Mouse (Mus musculus): ENCODE measurements around the gene Dctn3. TPM values are rescaled to one million over a fixed set of nuclear protein-coding genes. Genes with fewer than 3 reads are reported as not detected.

Dctn3 gene
- total and polyA plus RNA-seq, 2 experiments: 40.2 to 44.5 TPM

GRCm38 (mm10) chr4:41682789-41683188 is 40.2 kb downstream of the Dctn3 start:
- H3K27me3 ChIP-seq (ENCODE audit: control insufficient read depth, insufficient read depth, low read length): peaks cover 3% of the 10 kb centered on the region; the same call in 1 of the 2 replicates
- TF ChIP-seq POLR2A (IDR thresholded peaks at IDR 0.05; ENCODE audit: extremely low read depth, insufficient read depth, low read length) (no peak), CTCF (IDR thresholded peaks at IDR 0.05; ENCODE audit: low read depth, low read length) (no peak)
- H3K4me3 ChIP-seq (ENCODE audit: insufficient read depth, low read depth, low read length): no peak overlapping the region
- H3K27ac ChIP-seq (replicated peaks; ENCODE audit: insufficient read depth, low read depth, low read length): no peak overlapping the region
- DNase-seq (ENCODE audit: extremely low read depth, low read depth, low spot score): no peak
- no peak overlapping the region for H3K9ac ChIP-seq (ENCODE audit: low read depth, low read length)
- H3K36me3 ChIP-seq (ENCODE audit: control insufficient read depth, insufficient read depth, low read length): no peaks in the 10 kb centered on the region
- H3K4me1 ChIP-seq (ENCODE audit: control insufficient read depth, insufficient read depth, low read length): no peaks in the 10 kb centered on the region
- H3K79me2 ChIP-seq (ENCODE audit: control insufficient read depth, insufficient read depth, low read length): no peaks in the 10 kb centered on the region
- WGBS: 56% methylated on average over 6 of the region's 6 CpGs

GRCm38 (mm10) chr4:41681947-41682346 is 41.0 kb downstream of the Dctn3 start:
- Histone ChIP-seq H3K4me1 (ENCODE audit: control insufficient read depth, insufficient read depth, low read length) (no peaks in the 10 kb centered on the region), H3K79me2 (ENCODE audit: control insufficient read depth, insufficient read depth, low read length) (no peaks in the 10 kb centered on the region), H3K36me3 (ENCODE audit: control insufficient read depth, insufficient read depth, low read length) (no peaks in the 10 kb centered on the region), H3K27ac (replicated peaks; ENCODE audit: insufficient read depth, low read depth, low read length) (no peak overlapping the region), H3K27me3 (ENCODE audit: control insufficient read depth, insufficient read depth, low read length) (peaks cover 3% of the 10 kb centered on the region; the same call in 1 of the 2 replicates), H3K4me3 (ENCODE audit: insufficient read depth, low read depth, low read length) (no peak overlapping the region), H3K9ac (ENCODE audit: low read depth, low read length) (no peak overlapping the region)
- TF ChIP-seq CTCF (IDR thresholded peaks at IDR 0.05; ENCODE audit: low read depth, low read length) (no peak), POLR2A (IDR thresholded peaks at IDR 0.05; ENCODE audit: extremely low read depth, insufficient read depth, low read length) (no peak)
- no peak for DNase-seq (ENCODE audit: extremely low read depth, low read depth, low spot score)
- WGBS: 84% methylated on average over 10 of the region's 10 CpGs

- H3K4me3 ChIP-seq (ENCODE audit: insufficient read depth, low read depth, low read length): no peak overlapping the region
- no peak for TF ChIP-seq POLR2A (IDR thresholded peaks at IDR 0.05; ENCODE audit: extremely low read depth, insufficient read depth, low read length)
- no peak for TF ChIP-seq CTCF (IDR thresholded peaks at IDR 0.05; ENCODE audit: low read depth, low read length)
- H3K36me3 ChIP-seq (ENCODE audit: control insufficient read depth, insufficient read depth, low read length): no peaks in the 10 kb centered on the region
- peaks cover 3% of the 10 kb centered on the region; the same call in 1 of the 2 replicates for H3K27me3 ChIP-seq (ENCODE audit: control insufficient read depth, insufficient read depth, low read length)
- H3K27ac ChIP-seq (replicated peaks; ENCODE audit: insufficient read depth, low read depth, low read length): no peak overlapping the region
- no peaks in the 10 kb centered on the region for H3K79me2 ChIP-seq (ENCODE audit: control insufficient read depth, insufficient read depth, low read length)
- DNase-seq (ENCODE audit: extremely low read depth, low read depth, low spot score): no peak
- 74% methylated on average over 4 of the region's 4 CpGs for WGBS
- no peak overlapping the region for H3K9ac ChIP-seq (ENCODE audit: low read depth, low read length)
- H3K4me1 ChIP-seq (ENCODE audit: control insufficient read depth, insufficient read depth, low read length): no peaks in the 10 kb centered on the region
Observed at GRCm38 (mm10) chr4:41681176-41681575, 41.8 kb downstream of the Dctn3 start.

- TF ChIP-seq CTCF (IDR thresholded peaks at IDR 0.05; ENCODE audit: low read depth, low read length) (no peak), POLR2A (IDR thresholded peaks at IDR 0.05; ENCODE audit: extremely low read depth, insufficient read depth, low read length) (no peak)
- Histone ChIP-seq H3K27ac (replicated peaks; ENCODE audit: insufficient read depth, low read depth, low read length) (no peak overlapping the region), H3K9ac (ENCODE audit: low read depth, low read length) (no peak overlapping the region), H3K4me1 (ENCODE audit: control insufficient read depth, insufficient read depth, low read length) (no peaks in the 10 kb centered on the region), H3K79me2 (ENCODE audit: control insufficient read depth, insufficient read depth, low read length) (no peaks in the 10 kb centered on the region), H3K36me3 (ENCODE audit: control insufficient read depth, insufficient read depth, low read length) (no peaks in the 10 kb centered on the region), H3K27me3 (ENCODE audit: control insufficient read depth, insufficient read depth, low read length) (peaks cover 3% of the 10 kb centered on the region; the same call in 1 of the 2 replicates), H3K4me3 (ENCODE audit: insufficient read depth, low read depth, low read length) (no peak overlapping the region)
- DNase-seq (ENCODE audit: extremely low read depth, low read depth, low spot score): no peak
- 71% methylated on average over 1 of the region's 2 CpGs for WGBS
Observed at GRCm38 (mm10) chr4:41679291-41679690, 43.7 kb downstream of the Dctn3 start.

- Histone ChIP-seq H3K4me1 (ENCODE audit: control insufficient read depth, insufficient read depth, low read length) (no peaks in the 10 kb centered on the region), H3K79me2 (ENCODE audit: control insufficient read depth, insufficient read depth, low read length) (no peaks in the 10 kb centered on the region), H3K27me3 (ENCODE audit: control insufficient read depth, insufficient read depth, low read length) (peaks cover 3% of the 10 kb centered on the region; the same call in 1 of the 2 replicates), H3K4me3 (ENCODE audit: insufficient read depth, low read depth, low read length) (no peak overlapping the region), H3K9ac (ENCODE audit: low read depth, low read length) (no peak overlapping the region), H3K27ac (replicated peaks; ENCODE audit: insufficient read depth, low read depth, low read length) (no peak overlapping the region), H3K36me3 (ENCODE audit: control insufficient read depth, insufficient read depth, low read length) (no peaks in the 10 kb centered on the region)
- DNase-seq (ENCODE audit: extremely low read depth, low read depth, low spot score): no peak
- WGBS: 78% methylated on average over 6 of the region's 6 CpGs
- TF ChIP-seq POLR2A (IDR thresholded peaks at IDR 0.05; ENCODE audit: extremely low read depth, insufficient read depth, low read length): no peak
- no peak for TF ChIP-seq CTCF (IDR thresholded peaks at IDR 0.05; ENCODE audit: low read depth, low read length)
Observed at GRCm38 (mm10) chr4:41678863-41679262, 44.1 kb downstream of the Dctn3 start.

GRCm38 (mm10) chr4:41677006-41677629 is 45.9 kb downstream of the Dctn3 start:
- H3K27ac ChIP-seq (replicated peaks; ENCODE audit: insufficient read depth, low read depth, low read length): no peak overlapping the region
- H3K9ac ChIP-seq (ENCODE audit: low read depth, low read length): no peak overlapping the region
- peaks cover 3% of the 10 kb centered on the region; the same call in 1 of the 2 replicates for H3K27me3 ChIP-seq (ENCODE audit: control insufficient read depth, insufficient read depth, low read length)
- no peaks in the 10 kb centered on the region for H3K79me2 ChIP-seq (ENCODE audit: control insufficient read depth, insufficient read depth, low read length)
- DNase-seq (ENCODE audit: extremely low read depth, low read depth, low spot score): no peak
- no peaks in the 10 kb centered on the region for H3K4me1 ChIP-seq (ENCODE audit: control insufficient read depth, insufficient read depth, low read length)
- WGBS: 75% methylated on average over 13 of the region's 13 CpGs
- H3K36me3 ChIP-seq (ENCODE audit: control insufficient read depth, insufficient read depth, low read length): no peaks in the 10 kb centered on the region
- TF ChIP-seq POLR2A (IDR thresholded peaks at IDR 0.05; ENCODE audit: extremely low read depth, insufficient read depth, low read length) (no peak), CTCF (IDR thresholded peaks at IDR 0.05; ENCODE audit: low read depth, low read length) (no peak)
- no peak overlapping the region for H3K4me3 ChIP-seq (ENCODE audit: insufficient read depth, low read depth, low read length)
